Mouse (Mus musculus) adrenal gland, postnatal 10 days (tissue): ENCODE data around the gene Agbl4. TPM values are rescaled to one million over a fixed set of nuclear protein-coding genes. Genes with fewer than 3 reads are reported as not detected.

Experiments used
- DNase-seq: peaks from one replicate; pipeline ENCODE4 v3.0.0; 2021; ENCODE audit warnings: mixed read lengths
- total RNA-seq, 2 experiments: library from RNA; stranded (reverse); gene quantifications; 2 replicates each; pipeline ENCODE4 v1.2.3; 2021

Agbl4 gene
- total RNA-seq, 2 experiments from 2014 or later: 0.33 to 0.75 TPM

DNA sequence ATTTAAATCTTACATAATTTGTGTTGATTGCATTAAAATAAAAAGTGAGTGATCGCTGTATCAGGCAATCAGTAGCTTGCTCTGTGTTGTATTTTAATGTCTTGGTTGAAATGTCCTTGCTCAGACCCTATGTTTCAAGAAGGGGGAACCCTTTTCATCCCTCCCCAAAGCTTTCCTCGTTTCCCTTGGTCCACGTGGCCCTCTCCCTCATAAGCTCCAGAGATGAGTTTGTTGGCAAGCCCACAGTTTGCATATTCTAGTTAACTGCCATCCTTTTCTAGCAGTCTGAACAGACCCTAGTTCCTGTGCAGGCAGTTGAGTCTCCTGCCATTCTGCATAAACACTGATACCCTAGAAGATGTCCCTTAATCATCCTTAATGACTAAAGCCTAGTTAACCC is 1050.5 kb downstream of the Agbl4 start:
- no peak for DNase-seq

DNA sequence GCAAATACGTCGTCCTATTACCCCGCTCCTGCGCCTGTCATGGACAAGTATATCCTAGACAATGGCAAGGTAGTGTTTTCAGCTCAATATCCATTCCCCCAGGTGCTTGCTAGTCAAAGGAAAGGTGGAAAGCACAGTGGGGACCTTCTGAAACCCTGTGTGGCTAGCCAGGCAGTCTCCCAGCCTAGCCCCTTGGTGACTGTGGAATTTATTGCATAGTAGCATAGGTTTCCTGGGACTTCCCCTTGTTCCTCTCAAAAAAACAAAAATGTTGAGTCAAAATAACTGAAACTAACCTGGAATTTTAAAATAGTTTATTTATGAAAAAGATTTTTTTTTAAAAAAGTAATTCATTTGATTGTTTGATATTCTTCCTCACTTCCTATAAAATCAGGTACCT is 1051.1 kb downstream of the Agbl4 start:
- no peak for DNase-seq

GRCm38 (mm10) chr4:111449442-111450199 is 1052.2 kb downstream of the Agbl4 start:
- DNase-seq: no peak

GRCm38 (mm10) chr4:111451283-111451918 is 1053.9 kb downstream of the Agbl4 start:
- DNase-seq: no peak

- DNase-seq: no peak
Observed at GRCm38 (mm10) chr4:111452192-111452591, 1054.7 kb downstream of the Agbl4 start.

- DNase-seq: no peak
Observed at GRCm38 (mm10) chr4:111453275-111453674, 1055.8 kb downstream of the Agbl4 start.

GRCm38 (mm10) chr4:111455621-111456020 is 1058.2 kb downstream of the Agbl4 start:
- no peak for DNase-seq

- DNase-seq: no peak
Observed at GRCm38 (mm10) chr4:111457568-111457967, 1060.1 kb downstream of the Agbl4 start.

GRCm38 (mm10) chr4:111467293-111467773 is 1069.9 kb downstream of the Agbl4 start:
- no peak for DNase-seq

GRCm38 (mm10) chr4:111467796-111468195 is 1070.3 kb downstream of the Agbl4 start:
- DNase-seq: no peak

- DNase-seq: no peak
Observed at GRCm38 (mm10) chr4:111469847-111470246, 1072.4 kb downstream of the Agbl4 start.

DNA sequence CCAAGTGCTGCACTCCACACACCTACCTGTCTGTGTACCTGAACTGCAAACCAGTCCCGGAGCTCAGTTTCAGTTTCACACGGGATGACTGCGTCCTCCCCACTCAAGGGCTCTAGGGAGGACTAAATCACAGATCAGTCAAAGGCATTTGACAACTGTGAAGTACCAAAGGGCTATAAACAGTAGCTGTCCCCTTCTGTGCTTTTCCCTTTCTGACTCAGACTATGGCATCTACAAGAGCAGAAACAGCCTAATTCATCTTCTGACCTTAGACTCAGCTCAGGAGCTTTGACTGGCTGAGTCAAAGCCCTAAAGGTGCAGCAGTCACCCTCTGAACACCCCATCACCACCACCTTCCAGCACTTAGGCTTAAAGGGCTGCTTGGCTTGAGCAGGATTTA is 1074.3 kb downstream of the Agbl4 start:
- no peak for DNase-seq

- DNase-seq: no peak
Observed at GRCm38 (mm10) chr4:111472511-111472910, 1075.0 kb downstream of the Agbl4 start.

DNA sequence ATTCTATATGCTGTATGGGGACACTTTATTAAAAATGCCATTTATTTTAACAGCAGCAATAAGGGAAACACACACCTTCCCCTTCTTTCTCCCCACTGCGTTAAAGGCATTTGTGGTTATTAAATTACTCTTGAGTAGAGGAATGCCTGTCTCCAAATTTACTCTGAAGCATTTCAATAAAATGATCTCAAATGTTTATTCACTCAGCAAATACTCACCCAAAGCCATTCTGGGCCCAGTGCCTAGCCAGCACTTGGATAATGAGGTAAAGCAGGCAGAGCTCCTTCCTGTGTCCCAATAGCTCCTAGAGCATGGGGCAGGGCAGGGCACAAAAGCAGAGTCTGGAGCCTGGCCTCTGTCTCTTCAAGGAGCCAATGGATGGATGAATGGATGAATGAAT is 1075.6 kb downstream of the Agbl4 start:
- DNase-seq: no peak

GRCm38 (mm10) chr4:111475374-111475971 is 1078.0 kb downstream of the Agbl4 start:
- DNase-seq: peak; percentile 21

- DNase-seq: no peak
Observed at GRCm38 (mm10) chr4:111477507-111477906, 1080.0 kb downstream of the Agbl4 start.

GRCm38 (mm10) chr4:111483499-111483898 is 1086.0 kb downstream of the Agbl4 start:
- DNase-seq: no peak

DNA sequence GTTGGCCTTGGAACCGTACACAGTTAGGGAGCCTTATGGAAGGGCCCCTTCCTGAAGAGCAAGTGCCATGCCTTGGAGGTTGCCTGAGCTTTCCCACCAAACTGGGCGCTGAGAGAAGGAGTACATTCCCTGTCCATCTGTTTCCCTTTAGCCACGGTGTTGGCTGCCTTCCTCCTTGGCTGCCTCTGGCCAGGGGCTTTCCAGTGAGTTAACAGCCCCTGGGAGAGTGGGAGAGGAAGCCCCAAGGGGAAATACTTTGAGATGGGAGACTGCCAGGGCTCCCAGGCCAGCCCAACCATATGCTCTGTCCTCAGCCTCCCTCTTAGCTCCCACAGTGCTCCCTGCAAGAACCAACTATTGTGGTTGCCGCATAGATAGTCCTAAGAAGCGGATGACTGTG is 1087.7 kb downstream of the Agbl4 start:
- no peak for DNase-seq

- no peak for DNase-seq
Observed at GRCm38 (mm10) chr4:111486187-111486586, 1088.7 kb downstream of the Agbl4 start.

DNA sequence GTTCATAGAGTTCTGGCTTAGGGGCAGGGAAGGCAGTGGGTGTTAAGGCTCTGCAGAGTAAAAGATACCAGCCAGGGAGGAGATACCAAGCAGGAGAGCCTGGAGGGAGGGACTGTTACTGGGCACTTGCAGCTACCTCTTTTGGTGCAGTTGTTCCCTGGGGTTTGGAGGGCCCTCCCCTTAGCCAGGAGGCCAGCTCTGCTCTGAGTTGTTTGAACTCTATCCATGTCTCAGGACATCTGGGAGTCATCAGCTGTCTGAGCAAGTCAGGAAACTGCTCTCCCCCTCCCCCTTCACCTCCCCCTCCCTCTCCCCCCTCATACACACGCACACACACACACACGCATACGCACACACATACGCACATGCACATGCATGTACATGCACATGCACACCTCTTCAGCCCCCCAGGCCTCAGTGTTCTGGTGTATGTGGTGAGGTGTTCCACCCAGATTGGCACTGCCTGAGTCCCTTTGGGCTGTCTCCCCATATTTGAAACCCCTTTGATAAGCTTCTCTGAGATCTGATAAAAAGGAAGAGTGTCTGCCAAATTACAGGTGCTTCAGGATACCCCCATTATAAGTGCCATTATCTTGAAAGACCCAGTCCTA is 1089.9 kb downstream of the Agbl4 start:
- DNase-seq: no peak

DNA sequence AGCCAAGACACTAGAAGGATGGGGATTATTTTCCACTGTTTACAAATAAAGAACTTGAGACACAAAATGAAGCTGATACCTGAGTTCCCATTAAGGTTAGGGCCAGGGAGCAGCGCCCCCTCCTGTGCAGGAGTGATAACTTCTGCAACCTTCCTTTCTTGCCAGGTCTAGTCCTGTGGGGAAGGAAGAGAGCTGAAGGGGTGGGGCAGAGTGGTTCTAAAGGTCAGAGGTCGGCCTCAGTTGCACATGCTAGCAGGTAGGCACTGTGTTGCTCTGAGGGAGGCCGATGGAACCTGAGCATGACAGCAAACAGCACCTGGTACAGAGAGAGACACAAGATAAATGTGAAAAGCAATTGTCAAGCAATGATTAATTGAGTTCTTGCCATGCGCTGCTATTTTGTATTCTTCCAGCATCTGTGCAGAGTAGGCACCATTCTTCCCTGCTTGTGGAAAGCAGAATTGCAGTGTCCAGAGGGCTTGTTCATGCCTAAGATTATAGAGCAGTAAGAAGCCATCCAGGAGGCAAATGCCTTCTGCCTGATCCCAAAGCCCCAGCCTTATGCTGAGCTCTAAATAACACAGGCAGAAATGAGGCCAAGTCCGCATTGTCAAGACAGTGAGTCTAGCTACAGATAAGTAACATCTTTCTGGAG is 1096.4 kb downstream of the Agbl4 start:
- peak; percentile 60 for DNase-seq

GRCm38 (mm10) chr4:111495949-111496348 is 1098.5 kb downstream of the Agbl4 start:
- DNase-seq: peak; percentile 86
